Mouse (Mus musculus) liver, embryonic 14.5 days (tissue): ENCODE data around the gene Adamtsl4.

ENCODE experiments used
- CTCF ChIP-seq: IDR thresholded peaks from 2 replicates; pipeline ENCODE4 v1.5.1; 2016; ENCODE audit warnings: antibody characterized with exemption, low read depth, control low read depth
- EP300 ChIP-seq: IDR thresholded peaks from 2 replicates; pipeline ENCODE4 v1.6.1; 2016; ENCODE audit warnings: antibody characterized with exemption, low read depth

DNA sequence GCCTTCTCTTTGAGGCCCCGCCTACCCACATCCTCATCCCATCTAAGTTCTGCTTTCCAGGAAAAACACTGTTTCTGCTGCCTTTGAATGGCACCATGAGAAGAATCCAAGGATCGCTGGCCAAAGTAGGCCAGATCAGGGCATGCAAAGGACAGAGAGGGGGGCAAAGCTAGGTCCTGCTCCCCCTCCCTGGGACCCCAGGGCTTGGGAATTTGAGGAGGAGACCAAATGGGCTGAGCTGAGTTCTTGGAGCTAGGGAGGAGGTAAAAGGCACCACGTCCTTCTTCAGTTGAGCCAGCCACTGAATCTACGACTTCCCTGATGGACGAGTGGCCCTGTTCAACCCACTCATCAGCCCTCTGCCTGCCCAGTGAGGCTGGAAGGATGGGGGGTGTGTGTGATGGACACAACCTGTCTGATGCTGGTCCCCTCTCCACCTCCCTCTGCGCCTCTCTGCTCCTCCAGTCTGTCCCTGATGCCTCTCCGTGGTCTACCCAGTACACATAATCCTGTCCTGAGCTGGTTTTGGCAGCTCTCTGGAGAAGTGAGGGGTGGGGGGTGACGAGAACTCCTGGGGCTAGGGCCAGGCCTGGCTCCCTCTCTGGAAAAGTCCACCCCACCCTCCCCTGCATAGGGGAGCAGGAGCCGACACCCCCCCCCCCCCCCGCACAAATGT, 1.1 kb downstream of the Adamtsl4 start:
- TF ChIP-seq CTCF (no peak), EP300 (no peak)
